Mouse (Mus musculus): ENCODE data around the gene Xrcc3.

DNA sequence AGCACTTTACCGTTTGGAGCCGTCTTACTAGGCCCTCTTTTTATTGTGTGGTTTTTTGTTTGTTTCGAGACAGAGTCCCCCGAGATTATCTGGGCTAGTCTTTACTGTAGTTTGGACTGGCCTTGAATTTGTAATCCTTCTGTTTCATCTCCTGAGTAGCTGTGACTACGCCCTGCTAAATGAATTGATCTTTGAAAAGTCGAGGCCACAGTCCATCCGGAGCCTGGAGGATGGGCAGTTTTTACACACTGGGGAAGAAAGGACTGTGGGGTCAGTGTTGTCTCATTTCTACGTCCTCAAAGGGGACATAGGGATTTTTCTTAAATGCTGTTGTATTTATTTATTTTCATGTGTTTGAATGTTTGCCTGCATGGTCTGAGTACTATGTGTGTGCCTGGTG is 4.3 kb upstream of the Xrcc3 start:
- TF ChIP-seq CTCF (IDR thresholded peaks at IDR 0.05) (no peak), EP300 (IDR thresholded peaks at IDR 0.05) (no peak)
